Mouse (Mus musculus): ENCODE data around the gene Zfp459.
"Not testable (repeated sequence)": the region's sequence is repeated elsewhere in the genome, so short reads cannot be mapped to it uniquely, and the experiment has no call there.

GRCm38 (mm10) chr13:67463506-67464185, 42.4 kb upstream of the Zfp459 start:
- TF ChIP-seq CTCF (IDR thresholded peaks at IDR 0.05; ENCODE audit: control insufficient read depth, insufficient read depth, low read length); POLR2A (IDR thresholded peaks at IDR 0.05; ENCODE audit: borderline replicate concordance, control insufficient read depth, low read depth, low read length): not testable (repeated sequence)
